Mouse (Mus musculus) embryo, embryonic 10 days (tissue): ENCODE measurements around the gene Nub1.

ENCODE experiments used
- DNase-seq: peaks from one replicate; pipeline ENCODE4 v3.0.0-alpha.2; 2015; ENCODE audit warnings: low spot score

Gene Nub1

DNA sequence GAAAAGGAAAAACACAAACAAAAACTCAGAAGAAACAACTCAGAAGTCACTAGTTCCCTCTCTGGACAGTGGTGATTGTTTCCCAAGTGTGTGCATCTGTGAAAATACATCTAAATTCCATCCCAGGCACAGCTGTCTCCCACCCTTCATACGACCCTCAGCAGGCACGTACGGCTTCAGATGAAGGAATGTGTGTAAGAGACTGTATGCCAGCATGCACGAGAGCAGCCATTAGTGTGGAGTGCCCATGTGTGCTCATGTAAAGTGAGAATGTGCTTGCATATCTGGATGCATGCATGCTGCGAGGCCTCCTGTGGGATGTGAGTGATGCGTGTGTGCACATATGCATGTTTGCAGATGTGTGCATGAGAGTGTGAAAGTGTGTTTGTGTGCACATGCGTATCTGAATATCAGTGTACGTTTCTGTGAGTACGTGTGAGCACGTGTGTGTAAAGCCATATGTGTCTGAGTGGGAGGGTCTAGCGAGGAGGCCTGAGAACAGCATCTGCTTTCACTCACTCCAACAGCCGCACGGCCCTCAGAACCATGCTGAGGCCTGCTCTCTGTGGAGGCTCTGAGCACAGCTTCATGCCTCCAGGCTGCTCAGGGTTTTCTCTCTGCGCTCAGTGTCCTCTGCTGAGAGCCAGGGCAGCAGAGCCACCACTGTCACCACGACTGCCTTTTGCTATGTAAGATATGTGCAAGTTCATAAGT lies 56.0 kb downstream of the Nub1 start:
- DNase-seq: peak; percentile 64

DNA sequence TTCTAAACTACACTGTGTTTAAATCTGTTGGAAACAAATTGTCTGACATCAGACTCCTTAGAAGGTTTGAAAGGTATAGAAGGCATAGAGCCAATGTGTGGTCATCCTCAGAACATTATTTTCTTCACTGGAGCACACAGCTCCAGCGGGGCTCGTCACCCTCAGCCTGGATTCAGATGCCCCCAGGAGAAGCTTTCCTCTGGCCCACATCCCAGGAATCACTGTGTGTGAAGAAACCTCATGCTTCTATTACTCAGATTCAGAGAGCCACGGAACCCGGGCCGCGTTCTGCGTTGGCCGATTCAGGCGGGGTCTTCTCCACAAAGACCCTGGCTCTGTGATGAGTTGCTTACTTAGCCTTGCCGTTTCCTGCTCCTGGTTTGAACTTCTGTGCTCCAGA lies 58.6 kb downstream of the Nub1 start:
- no peak for DNase-seq

DNA sequence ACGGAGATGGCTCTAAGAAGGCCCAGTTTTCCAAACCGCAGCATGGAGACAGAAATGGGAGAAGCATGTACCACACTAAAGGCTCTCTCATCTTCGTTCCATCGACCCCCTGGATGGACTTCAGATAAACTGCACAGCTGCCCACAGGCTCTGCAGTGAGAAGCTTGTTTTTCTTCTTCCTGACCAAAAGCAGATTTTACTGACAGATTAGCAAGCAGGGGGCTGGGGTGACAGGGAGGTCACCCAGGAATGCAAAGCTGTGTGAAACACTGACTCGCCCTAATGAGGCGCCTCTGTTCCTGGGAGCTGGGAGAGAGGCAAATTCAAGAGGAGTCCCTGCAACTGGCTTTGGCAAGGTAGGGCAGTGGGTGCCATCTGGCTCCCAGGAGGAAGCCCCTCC lies 62.2 kb downstream of the Nub1 start:
- peak; percentile 39 for DNase-seq

DNA sequence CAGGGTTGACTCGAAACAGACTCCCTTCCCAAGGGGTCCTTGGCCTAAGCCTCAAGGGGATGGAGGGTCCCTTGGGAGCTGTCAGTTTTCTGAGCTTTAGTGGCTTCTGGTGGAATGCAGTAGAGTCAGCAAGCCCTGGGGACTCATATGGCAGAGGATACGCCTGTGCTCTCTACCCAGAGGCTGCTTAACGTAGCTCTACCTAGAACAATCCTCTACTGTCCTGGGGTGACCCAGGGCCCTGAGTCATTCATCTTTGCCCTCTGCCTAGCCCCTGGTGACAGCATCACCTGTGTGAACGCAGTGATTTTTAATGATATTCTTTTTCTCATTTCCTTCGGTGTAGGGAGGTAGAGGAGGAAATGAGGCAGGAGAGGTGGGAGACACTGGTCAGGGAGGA lies 64.4 kb downstream of the Nub1 start:
- DNase-seq: peak; percentile 4

DNA sequence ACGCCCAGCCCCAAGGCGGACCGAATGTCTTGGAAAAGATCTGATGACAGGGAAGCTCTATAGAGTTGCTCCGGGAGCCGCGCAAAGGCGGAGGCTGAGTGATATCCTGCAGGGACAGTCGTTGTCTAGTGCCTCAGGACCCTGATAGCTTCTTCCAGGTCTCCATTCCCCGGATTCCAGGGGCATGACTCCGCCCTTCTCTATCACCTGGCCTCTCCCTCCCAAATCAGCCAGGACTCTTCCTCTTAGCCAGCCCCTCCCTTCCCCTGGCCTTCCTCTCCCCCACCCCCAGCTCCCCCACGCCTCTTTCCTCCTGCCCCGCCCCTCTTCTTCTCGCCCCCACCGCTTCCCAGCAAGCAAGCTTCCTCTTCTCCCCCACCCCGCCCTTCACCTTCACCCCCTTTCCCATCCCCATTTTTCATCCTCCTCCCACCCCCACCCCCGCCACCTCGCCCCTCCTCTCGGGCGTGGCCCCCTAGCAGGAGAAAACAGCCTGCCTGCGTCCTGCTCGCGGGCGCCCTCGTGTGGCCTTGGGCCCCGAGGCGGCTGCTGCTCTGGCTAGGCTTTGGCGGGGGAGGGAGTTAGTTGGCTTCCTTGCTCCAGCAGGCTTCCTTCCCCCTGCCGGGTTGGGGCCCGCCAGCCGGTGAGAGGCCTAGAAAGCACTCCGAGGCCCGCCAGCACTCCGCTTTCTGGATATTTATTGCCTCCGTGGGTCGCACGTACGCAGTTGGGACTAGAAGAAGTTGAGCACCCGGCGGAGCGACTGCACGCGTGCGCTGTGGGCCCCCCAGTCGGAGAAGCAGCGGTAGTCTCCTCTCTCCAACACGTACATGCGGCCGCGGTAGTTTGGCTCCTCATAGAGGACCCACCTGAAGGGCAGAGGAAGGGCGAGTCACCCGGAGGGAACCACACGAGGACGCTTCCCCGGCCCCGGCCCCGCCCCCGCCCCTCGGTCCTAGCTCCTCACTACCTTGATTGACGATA lies 65.3 kb downstream of the Nub1 start:
- peak; percentile 92 for DNase-seq

DNA sequence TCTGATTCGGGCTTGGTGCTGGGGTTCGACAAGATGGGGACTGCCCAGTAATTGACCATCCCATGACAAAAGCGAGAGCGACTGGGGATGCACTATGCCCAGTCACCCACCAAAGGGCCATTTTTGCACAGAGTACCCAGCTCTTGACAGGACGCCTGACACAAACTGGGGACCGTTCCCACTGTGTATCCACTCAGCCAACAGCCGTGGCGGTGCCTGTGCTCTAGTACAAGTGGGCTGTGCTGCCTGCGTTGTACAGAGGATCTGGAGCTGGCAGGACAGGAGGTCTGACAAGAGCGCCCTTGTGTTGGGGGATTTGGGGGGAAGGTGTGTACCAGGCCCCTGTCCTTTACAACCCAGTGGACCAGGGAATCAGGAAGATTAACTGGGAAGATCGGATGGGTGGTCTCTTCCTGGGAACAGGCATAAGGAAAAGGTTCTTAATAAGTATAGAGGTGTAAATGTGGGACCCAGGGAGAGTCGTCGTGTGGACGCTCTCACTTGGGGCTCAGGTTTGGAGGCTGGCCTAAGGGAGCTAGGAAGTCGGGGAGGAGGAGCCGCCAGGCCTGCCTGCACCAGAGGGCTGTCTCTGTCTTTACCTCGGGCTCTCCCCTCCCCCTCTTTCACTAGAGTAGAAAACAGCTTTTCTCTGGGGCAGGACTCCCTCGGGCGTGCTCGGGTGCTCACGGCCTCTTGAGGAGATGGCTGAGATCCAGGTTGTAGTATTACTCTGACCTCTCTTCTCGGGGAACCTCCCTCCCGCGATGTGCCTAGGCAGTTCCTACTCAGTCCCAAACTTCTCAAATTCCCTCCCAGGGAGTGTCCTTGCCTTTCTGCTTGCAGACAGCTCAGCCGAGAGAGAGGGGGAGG lies 66.2 kb downstream of the Nub1 start:
- DNase-seq: peak; percentile 80

DNA sequence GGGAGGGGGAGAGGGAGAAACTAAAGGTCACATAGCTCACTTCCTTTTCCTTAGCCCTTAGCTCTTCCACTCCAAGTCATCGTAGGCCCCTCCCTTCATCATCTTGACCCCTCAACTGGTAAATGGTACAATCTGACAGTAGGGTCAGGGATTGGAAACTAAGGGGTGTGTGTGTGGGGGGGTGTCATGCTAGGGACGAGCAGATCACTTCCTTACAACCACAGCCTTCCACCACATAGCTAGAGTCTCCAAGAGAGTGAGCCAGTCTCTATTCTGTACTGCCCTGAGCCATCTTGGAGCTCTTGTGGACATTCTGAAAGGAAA lies 66.8 kb downstream of the Nub1 start:
- no peak for DNase-seq

DNA sequence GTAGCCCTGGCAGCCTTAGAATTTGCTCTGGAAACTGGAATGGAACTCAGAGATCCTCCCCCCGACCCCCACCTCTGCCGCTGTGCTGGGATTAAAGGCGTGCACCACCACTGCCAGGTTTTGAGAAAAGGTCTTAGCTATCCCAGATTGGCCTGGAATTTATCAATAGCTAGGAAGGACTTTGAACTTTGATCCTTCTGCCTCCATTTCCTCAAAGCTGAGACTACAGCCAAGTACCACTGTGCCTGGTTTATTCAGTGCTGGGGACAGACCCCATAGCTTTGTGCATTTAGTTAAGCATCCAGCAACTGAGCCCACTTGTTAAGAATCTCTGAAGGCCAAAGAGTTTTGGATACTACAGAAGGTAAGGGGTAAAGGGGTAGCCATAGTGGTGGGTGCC lies 71.6 kb downstream of the Nub1 start:
- peak; percentile 6 for DNase-seq

DNA sequence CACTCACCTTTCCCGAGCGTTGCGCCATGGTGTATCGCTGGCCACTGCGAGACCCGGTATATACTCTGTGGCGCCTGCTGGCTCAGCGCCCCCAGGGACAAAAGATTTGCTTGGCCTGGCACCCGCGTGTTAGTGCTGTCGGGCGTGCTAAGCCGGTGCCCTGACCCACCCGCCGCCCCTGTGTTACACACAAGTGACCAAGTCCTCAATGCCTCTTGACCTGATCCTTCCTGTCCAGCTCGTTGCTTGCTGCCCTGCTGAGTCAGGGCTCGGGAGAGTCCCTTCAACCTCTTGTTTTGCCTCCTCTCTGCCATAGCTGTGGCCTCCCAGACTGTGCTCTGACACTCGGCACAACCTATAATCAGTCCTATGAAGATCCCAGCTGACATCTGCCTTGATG lies 72.5 kb downstream of the Nub1 start, which contains the start of gene Crygn:
Gene Crygn, minus strand, starts transcription at position 193 of the 400 bp plus-strand sequence.
- peak; percentile 12 for DNase-seq
